Mouse (Mus musculus): Measurements from ENCODE around the gene Ccndbp1. TPM values are rescaled to one million over a fixed set of nuclear protein-coding genes. Genes with fewer than 3 reads are reported as not detected.

Gene Ccndbp1
- polyA plus RNA-seq, 1 experiment from 2014 or later = 42.6 TPM

Small RNAs within 50 kb of the gene (microRNA-seq; reads per million reads assigned to microRNA genes)
- gene Gm44325 (ENCODE audit: borderline number of aligned reads) = not detected

Other genes starting within 250 kb of the Ccndbp1 start
- 9.3 and 9.9 TPM in 2 replicates for gene Cdan1, start 158.3 kb upstream of the Ccndbp1 start, polyA plus RNA-seq (2014; fragmentation: Nextera tagmentation; extraction: Ambion mirVana)
- gene Ttbk2, start 157.8 kb upstream of the Ccndbp1 start, polyA plus RNA-seq (2014; fragmentation: Nextera tagmentation; extraction: Ambion mirVana) = 2.5 and 2.9 TPM in 2 replicates
- 22.3 and 23.4 TPM in 2 replicates for gene Ubr1, start 37.7 kb upstream of the Ccndbp1 start, polyA plus RNA-seq (2014; fragmentation: Nextera tagmentation; extraction: Ambion mirVana)
- gene Tmem62, start 31.4 kb upstream of the Ccndbp1 start, polyA plus RNA-seq (2014; fragmentation: Nextera tagmentation; extraction: Ambion mirVana) = 3.0 and 3.7 TPM in 2 replicates
- gene Epb42, start 28.7 kb downstream of the Ccndbp1 start, polyA plus RNA-seq (2014; fragmentation: Nextera tagmentation; extraction: Ambion mirVana) = 61.3 and 70.2 TPM in 2 replicates
- 0.16 and 0.38 TPM in 2 replicates for gene Tgm5, start 77.4 kb downstream of the Ccndbp1 start, polyA plus RNA-seq (2014; fragmentation: Nextera tagmentation; extraction: Ambion mirVana)
- not detected in 2 replicates for gene Tgm7, start 101.4 kb downstream of the Ccndbp1 start, polyA plus RNA-seq (2014; fragmentation: Nextera tagmentation; extraction: Ambion mirVana)
- 17.8 and 18.5 TPM in 2 replicates for gene Adal, start 132.0 kb downstream of the Ccndbp1 start, polyA plus RNA-seq (2014; fragmentation: Nextera tagmentation; extraction: Ambion mirVana)
- 16.8 and 17.1 TPM in 2 replicates for gene Lcmt2, start 132.2 kb downstream of the Ccndbp1 start, polyA plus RNA-seq (2014; fragmentation: Nextera tagmentation; extraction: Ambion mirVana)
- gene Tubgcp4, start 162.3 kb downstream of the Ccndbp1 start, polyA plus RNA-seq (2014; fragmentation: Nextera tagmentation; extraction: Ambion mirVana) = 50.4 and 51.0 TPM in 2 replicates
- 7.6 and 8.8 TPM in 2 replicates for gene Zscan29, start 162.7 kb downstream of the Ccndbp1 start, polyA plus RNA-seq (2014; fragmentation: Nextera tagmentation; extraction: Ambion mirVana)

Data from liver, embryonic 11.5 days (tissue).